Mouse (Mus musculus) forebrain, embryonic 16.5 days (tissue): Measurements from ENCODE around the gene Plekho1. TPM values are rescaled to one million over a fixed set of nuclear protein-coding genes. Genes with fewer than 3 reads are reported as not detected.

Experiments used
- ATAC-seq: fragments of 200-750 bp; cut with Nextera tagmentation; 2 replicates; pipeline ENCODE4 v1.8.0; 2017; ENCODE audit warnings: mild to moderate bottlenecking, moderate library complexity
- H3K27ac ChIP-seq: fragments of 300-500 bp; sonication (generic); 2 replicates; pipeline ENCODE4 v1.5.1; 2014; ENCODE audit warnings: low read length, control low read depth
- H3K27me3 ChIP-seq: fragments of 300-500 bp; sonication (generic); replicated peaks from 2 replicates; pipeline ENCODE4 v1.6.1; 2014; ENCODE audit warnings: low read length; ENCODE audit not compliant: control insufficient read depth, insufficient read depth
- H3K36me3 ChIP-seq: fragments of 300-500 bp; sonication (generic); 2 replicates; pipeline ENCODE4 v1.6.1; 2014; ENCODE audit not compliant: control insufficient read depth, insufficient read depth
- H3K4me1 ChIP-seq: fragments of 300-500 bp; sonication (generic); replicated peaks from 2 replicates; pipeline ENCODE4 v1.6.1; 2014; ENCODE audit warnings: low read length; ENCODE audit not compliant: control insufficient read depth, insufficient read depth
- H3K4me2 ChIP-seq: fragments of 300-500 bp; sonication (generic); 2 replicates; pipeline ENCODE4 v1.6.1; 2014; ENCODE audit warnings: mild to moderate bottlenecking, low read length, control low read depth
- H3K4me3 ChIP-seq: fragments of 300-500 bp; sonication (generic); replicated peaks from 2 replicates; pipeline ENCODE4 v1.5.1; 2014; ENCODE audit warnings: mild to moderate bottlenecking, low read length, control low read depth
- H3K9ac ChIP-seq: fragments of 300-500 bp; sonication (generic); replicated peaks from 2 replicates; pipeline ENCODE4 v1.6.1; 2014; ENCODE audit warnings: low read depth, low read length, control low read depth
- H3K9me3 ChIP-seq: fragments of 300-500 bp; sonication (generic); 2 replicates; pipeline ENCODE4 v1.6.1; 2016; ENCODE audit warnings: low read length; ENCODE audit not compliant: control insufficient read depth
- WGBS: fragments of 180-500 bp; shearing (Covaris S2); extraction: QIAGEN DNeasy Blood & Tissue Kit; methylation state at CpG from one replicate; pipeline ENCODE4 v1.1.7; 2014; 5-methylcytosine and 5-hydroxymethylcytosine counted together
- polyA plus RNA-seq: library from polyadenylated mRNA; unstranded; fragments of >200 nt; fragmentation: Nextera tagmentation; extraction: Ambion mirVana; gene quantifications from 2 replicates; pipeline ENCODE4 v1.2.1, GENCODE M21; 2015

Gene Plekho1
- polyA plus RNA-seq, 1 experiment from 2014 or later, result 71.4 TPM

- Histone ChIP-seq H3K4me3 (no peak overlapping the region), H3K27ac (no peak overlapping the region), H3K4me2 (no peak overlapping the region), H3K9ac (no peak overlapping the region), H3K4me1 (peaks cover 11% of the 10 kb centered on the region), H3K27me3 (no peaks in the 10 kb centered on the region), H3K36me3 (no peaks in the 10 kb centered on the region; the same call in 1 of the 2 replicates), H3K9me3 (no peaks in the 10 kb centered on the region)
- no peak for ATAC-seq
- 89% methylated on average over 5 of the region's 5 CpGs for WGBS
Measured at GRCm38 (mm10) chr3:95948325-95948724, 47.5 kb downstream of the Plekho1 start.

GRCm38 (mm10) chr3:95945731-95946240 is 50.0 kb downstream of the Plekho1 start:
- Histone ChIP-seq H3K4me1 (no peaks in the 10 kb centered on the region), H3K27me3 (no peaks in the 10 kb centered on the region), H3K27ac (no peak overlapping the region), H3K36me3 (no peaks in the 10 kb centered on the region; the same call in 1 of the 2 replicates), H3K4me2 (no peak overlapping the region), H3K4me3 (no peak overlapping the region), H3K9ac (no peak overlapping the region), H3K9me3 (no peaks in the 10 kb centered on the region)
- no peak for ATAC-seq
- WGBS, result 70% methylated on average over 14 of the region's 14 CpGs

- no peak overlapping the region for H3K4me3 ChIP-seq
- no peak for ATAC-seq
- no peaks in the 10 kb centered on the region for H3K4me1 ChIP-seq
- H3K27me3 ChIP-seq, result no peaks in the 10 kb centered on the region
- H3K9me3 ChIP-seq, result no peaks in the 10 kb centered on the region
- 90% methylated on average over 8 of the region's 8 CpGs for WGBS
- no peak overlapping the region for H3K27ac ChIP-seq
- peaks cover 3% of the 10 kb centered on the region for H3K36me3 ChIP-seq
- H3K4me2 ChIP-seq, result no peak overlapping the region
- no peak overlapping the region for H3K9ac ChIP-seq
Measured at GRCm38 (mm10) chr3:95944742-95945141, 51.1 kb downstream of the Plekho1 start.

GRCm38 (mm10) chr3:95943226-95943625 is 52.6 kb downstream of the Plekho1 start:
- ATAC-seq, result no peak
- 94% methylated on average over 7 of the region's 7 CpGs for WGBS
- peaks cover 11% of the 10 kb centered on the region for H3K36me3 ChIP-seq
- no peaks in the 10 kb centered on the region for H3K4me1 ChIP-seq
- H3K4me3 ChIP-seq, result no peak overlapping the region
- H3K9ac ChIP-seq, result no peak overlapping the region
- no peaks in the 10 kb centered on the region for H3K9me3 ChIP-seq
- no peak overlapping the region for H3K4me2 ChIP-seq
- no peak overlapping the region for H3K27ac ChIP-seq
- H3K27me3 ChIP-seq, result no peaks in the 10 kb centered on the region

GRCm38 (mm10) chr3:95942749-95943148 is 53.1 kb downstream of the Plekho1 start:
- no peak overlapping the region for H3K9ac ChIP-seq
- peaks cover 15% of the 10 kb centered on the region for H3K36me3 ChIP-seq
- H3K4me3 ChIP-seq, result no peak overlapping the region

GRCm38 (mm10) chr3:95938835-95939234 is 57.0 kb downstream of the Plekho1 start:
- Histone ChIP-seq H3K4me1 (no peaks in the 10 kb centered on the region), H3K4me2 (no peak overlapping the region), H3K9me3 (no peaks in the 10 kb centered on the region), H3K36me3 (peaks cover 29% of the 10 kb centered on the region), H3K27me3 (no peaks in the 10 kb centered on the region), H3K4me3 (no peak overlapping the region), H3K9ac (no peak overlapping the region), H3K27ac (no peak overlapping the region)
- ATAC-seq, result no peak
- WGBS, result 93% methylated on average over 15 of the region's 15 CpGs

More at GRCm38 (mm10) chr3:95942749-95943148, 53.1 kb downstream of the Plekho1 start:
- Histone ChIP-seq H3K27ac (no peak overlapping the region), H3K4me2 (no peak overlapping the region), H3K9me3 (no peaks in the 10 kb centered on the region), H3K4me1 (no peaks in the 10 kb centered on the region), H3K27me3 (no peaks in the 10 kb centered on the region)
- 78% methylated on average over 6 of the region's 6 CpGs for WGBS
- ATAC-seq, result no peak

Other genes with a start within 250 kb of the Plekho1 start
- 49.5 and 53.0 TPM in 2 replicates for gene Tars2, start 235.8 kb downstream of the Plekho1 start, polyA plus RNA-seq
- gene Rprd2, start 177.1 kb downstream of the Plekho1 start, polyA plus RNA-seq, result 23.5 and 29.0 TPM in 2 replicates
- 47.2 and 49.1 TPM in 2 replicates for gene Prpf3, start 140.1 kb downstream of the Plekho1 start, polyA plus RNA-seq
- 243 and 277 TPM in 2 replicates for gene Mrps21, start 124.5 kb downstream of the Plekho1 start, polyA plus RNA-seq
- 4.1 and 5.7 TPM in 2 replicates for gene Ciart, start 113.8 kb downstream of the Plekho1 start, polyA plus RNA-seq
- 13.8 and 14.4 TPM in 2 replicates for gene BC028528, start 104.0 kb downstream of the Plekho1 start, polyA plus RNA-seq
- gene Aph1a, start 102.0 kb downstream of the Plekho1 start, polyA plus RNA-seq, result 35.6 and 35.9 TPM in 2 replicates
- gene Car14, start 91.3 kb downstream of the Plekho1 start, polyA plus RNA-seq, result 9.4 and 10.2 TPM in 2 replicates
- gene Anp32e, start 66.8 kb downstream of the Plekho1 start, polyA plus RNA-seq, result 185 and 205 TPM in 2 replicates
- gene Vps45, start 62.5 kb upstream of the Plekho1 start, polyA plus RNA-seq, result 55.3 and 57.4 TPM in 2 replicates
- 8.8 and 9.3 TPM in 2 replicates for gene Otud7b, start 108.5 kb upstream of the Plekho1 start, polyA plus RNA-seq
- 7.8 and 11.5 TPM in 2 replicates for gene Mtmr11, start 166.0 kb upstream of the Plekho1 start, polyA plus RNA-seq
- gene Sf3b4, start 176.3 kb upstream of the Plekho1 start, polyA plus RNA-seq, result 155 and 157 TPM in 2 replicates
- 70.3 and 87.3 TPM in 2 replicates for gene Sv2a, start 185.2 kb upstream of the Plekho1 start, polyA plus RNA-seq
- gene Bola1, start 223.7 kb upstream of the Plekho1 start, polyA plus RNA-seq, result 64.1 and 64.3 TPM in 2 replicates
- gene Hist2h2ab, start 223.9 kb upstream of the Plekho1 start, polyA plus RNA-seq, result not detected in 2 replicates
- 2.1 and 3.3 TPM in 2 replicates for gene Hist2h2ac, start 224.9 kb upstream of the Plekho1 start, polyA plus RNA-seq
- 8.6 and 10.8 TPM in 2 replicates for gene Hist2h2be, start 225.1 kb upstream of the Plekho1 start, polyA plus RNA-seq
- gene Hist2h3c2, start 243.1 kb upstream of the Plekho1 start, polyA plus RNA-seq, result 2.4 and 3.4 TPM in 2 replicates
- gene Hist2h2aa2, start 244.3 kb upstream of the Plekho1 start, polyA plus RNA-seq, result 33.3 and 43.5 TPM in 2 replicates
- gene Hist2h2aa1, start 249.5 kb upstream of the Plekho1 start, polyA plus RNA-seq, result 20.6 and 26.5 TPM in 2 replicates